Comparison of ENCODE assay signal across 8 mouse cellular contexts in genomic region chr8:107424597-107425229, GRCm38 (mm10). TPM values are rescaled to one million over a fixed set of nuclear protein-coding genes. Genes with fewer than 3 reads are reported as not detected.
DNase-seq lines count a peak whose midpoint lies in the region; ATAC-seq and TF ChIP-seq lines count a peak whose summit lies in the region.

TSS of gene Nob1 (minus strand) at chr8:107425051.

- TF ChIP-seq CTCF in heart, adult 2 months (IDR thresholded peaks at IDR 0.05): no peak

- H3K36me3 ChIP-seq in embryonic facial prominence, embryonic 13.5 days: peaks cover 35% of the 10 kb centered on the region
- no peaks in the 10 kb centered on the region for H3K36me3 ChIP-seq in heart, adult 2 months (ENCODE audit: control insufficient read depth, insufficient read depth, low read length)
- peaks cover 36% of the 10 kb centered on the region for H3K36me3 ChIP-seq in limb, embryonic 13.5 days
- H3K36me3 ChIP-seq in midbrain, embryonic 16.5 days (ENCODE audit: control insufficient read depth, insufficient read depth, low read length): peaks cover 2% of the 10 kb centered on the region; the same call in 1 of the 2 replicates

- under 1% methylated on average over 50 of the region's 50 CpGs for WGBS in embryonic facial prominence, embryonic 13.5 days
- under 1% methylated on average over 50 of the region's 50 CpGs for WGBS in heart, adult 2 months
- WGBS in limb, embryonic 13.5 days: under 1% methylated on average over 50 of the region's 50 CpGs
- under 1% methylated on average over 50 of the region's 50 CpGs for WGBS in midbrain, embryonic 16.5 days

- peaks cover 28% of the 10 kb centered on the region for H3K4me1 ChIP-seq in embryonic facial prominence, embryonic 13.5 days
- H3K4me1 ChIP-seq in heart, adult 2 months (ENCODE audit: control insufficient read depth, insufficient read depth, low read length): peaks cover 3% of the 10 kb centered on the region; the same call in 1 of the 2 replicates
- H3K4me1 ChIP-seq in limb, embryonic 13.5 days: peaks cover 14% of the 10 kb centered on the region
- H3K4me1 ChIP-seq in midbrain, embryonic 16.5 days (ENCODE audit: control insufficient read depth, insufficient read depth, low read length): peaks cover 22% of the 10 kb centered on the region

- H3K79me2 ChIP-seq in heart, adult 2 months (replicated peaks; ENCODE audit: control insufficient read depth, insufficient read depth, low read length): peaks cover 1% of the 10 kb centered on the region; the same call in 1 of the 2 replicates

- peak within 1 kb of the TSS; percentile 73; the same call in 1 of the 2 replicates for H3K27ac ChIP-seq in embryonic facial prominence, embryonic 13.5 days
- peak within 1 kb of the TSS; percentile 83 for H3K27ac ChIP-seq in heart, adult 2 months
- H3K27ac ChIP-seq in limb, embryonic 13.5 days: peak within 1 kb of the TSS; percentile 17; the same call in 1 of the 2 replicates
- H3K27ac ChIP-seq in midbrain, embryonic 16.5 days (ENCODE audit: low read length): peak within 1 kb of the TSS; percentile 76

- peak within 1 kb of the TSS; percentile 82 for H3K4me2 ChIP-seq in embryonic facial prominence, embryonic 13.5 days
- H3K4me2 ChIP-seq in limb, embryonic 13.5 days (replicated peaks): peak within 1 kb of the TSS; percentile 87
- peak within 1 kb of the TSS; percentile 90 for H3K4me2 ChIP-seq in midbrain, embryonic 16.5 days (ENCODE audit: low read length)

- TF ChIP-seq EP300 in heart, adult 2 months (IDR thresholded peaks at IDR 0.05; ENCODE audit: insufficient read depth, low read depth, low read length): peak; percentile 71; the same call in 1 of the 2 replicates

- peak; percentile 92 for TF ChIP-seq POLR2A in heart, adult 2 months (IDR thresholded peaks at IDR 0.05; ENCODE audit: insufficient read depth, low read depth, low read length)

- H3K9ac ChIP-seq in embryonic facial prominence, embryonic 13.5 days: peak within 1 kb of the TSS; percentile 91
- peak within 1 kb of the TSS; percentile 94 for H3K9ac ChIP-seq in heart, adult 2 months (ENCODE audit: low read depth, low read length)
- peak within 1 kb of the TSS; percentile 85 for H3K9ac ChIP-seq in limb, embryonic 13.5 days
- H3K9ac ChIP-seq in midbrain, embryonic 16.5 days (ENCODE audit: low read depth, low read length): peak within 1 kb of the TSS; percentile 97

- peak; percentile 93 for DNase-seq in 3134 (ENCODE audit: extremely low read depth, insufficient read length, low spot score)
- DNase-seq in adrenal gland, postnatal 36 days: peak; percentile 98 to 99
- DNase-seq in heart, adult 2 months: peak; percentile 96 to 97
- DNase-seq in kidney, adult 8-10 months: peak; percentile 95 to 96
- DNase-seq in spleen, postnatal 10 days (ENCODE audit: low spot score in 2 of 2): peak; percentile 96 to 98

- no peaks in the 10 kb centered on the region for H3K27me3 ChIP-seq in embryonic facial prominence, embryonic 13.5 days
- H3K27me3 ChIP-seq in heart, adult 2 months (ENCODE audit: control insufficient read depth, insufficient read depth, low read length): no peaks in the 10 kb centered on the region
- H3K27me3 ChIP-seq in limb, embryonic 13.5 days: no peaks in the 10 kb centered on the region
- H3K27me3 ChIP-seq in midbrain, embryonic 16.5 days (ENCODE audit: control insufficient read depth, insufficient read depth, low read depth, low read length): no peaks in the 10 kb centered on the region

- peak within 1 kb of the TSS; percentile 83 for H3K4me3 ChIP-seq in embryonic facial prominence, embryonic 13.5 days
- peak within 1 kb of the TSS; percentile 83 for H3K4me3 ChIP-seq in heart, adult 2 months
- H3K4me3 ChIP-seq in limb, embryonic 13.5 days: peak within 1 kb of the TSS; percentile 78
- peak within 1 kb of the TSS; percentile 92 for H3K4me3 ChIP-seq in midbrain, embryonic 16.5 days (ENCODE audit: low read depth, low read length)

- intact Hi-C loops in heart, adult 2 months (cut with DNase I): loop anchor here (1.0 to 5.0 kb wide), 3 partner anchors 22 to 327 kb away; partner anchors contain the start of genes Nqo1 and Terf2

- ATAC-seq in embryonic facial prominence, embryonic 13.5 days (ENCODE audit: insufficient number of reproducible peaks, insufficient read depth, low FRiP score, low TSS enrichment, low read depth): peak; percentile 96
- peak; percentile 99 for ATAC-seq in limb, embryonic 13.5 days (ENCODE audit: low FRiP score, low read depth)
- ATAC-seq in midbrain, embryonic 16.5 days: peak; percentile 99

- no peaks in the 10 kb centered on the region for H3K9me3 ChIP-seq in embryonic facial prominence, embryonic 13.5 days
- H3K9me3 ChIP-seq in limb, embryonic 13.5 days: no peaks in the 10 kb centered on the region
- no peaks in the 10 kb centered on the region for H3K9me3 ChIP-seq in midbrain, embryonic 16.5 days (replicated peaks; ENCODE audit: control insufficient read depth, low read length, poor library complexity, severe bottlenecking)

RNA-seq across cellular contexts. Expression of gene Nob1, which starts in this region (rescaled TPM):
- total RNA-seq in adrenal gland, postnatal 36 days (2021): 10 to 100 TPM; 28.5 to 35.5 TPM
- polyA plus RNA-seq in embryonic facial prominence, embryonic 13.5 days (2015; fragmentation: Nextera tagmentation; extraction: Ambion mirVana): 96.8 and 106 TPM in 2 replicates
- total RNA-seq in heart, adult 2 months (2021): 10 to 100 TPM; 21.5 to 22.0 TPM
- polyA plus RNA-seq in heart, adult 2 months (2012; rRNA removed): 21.7 and 30.6 TPM in 2 replicates
- 95.3 and 96.4 TPM in 2 replicates for polyA plus RNA-seq in limb, embryonic 13.5 days (2015; fragmentation: Nextera tagmentation; extraction: Ambion mirVana)
- polyA plus RNA-seq in midbrain, embryonic 16.5 days (2015; fragmentation: Nextera tagmentation; extraction: Ambion mirVana): 67.8 and 73.1 TPM in 2 replicates

Comparison
In these comparisons a context has a peak if more than half of its experiments do, and no peak if none do; other contexts are left out.
1. Peak in every context shown above with its lines: DNase-seq, ATAC-seq, H3K4me3 ChIP-seq and H3K27ac ChIP-seq.
2. H3K27ac ChIP-seq: peak in every context shown above with its lines; median percentile 83 in heart, adult 2 months; 76 in midbrain, embryonic 16.5 days; 73 in embryonic facial prominence, embryonic 13.5 days; 17 in limb, embryonic 13.5 days.